Mouse (Mus musculus): ENCODE data around the gene Slc35f6.

- TF ChIP-seq CTCF (IDR thresholded peaks at IDR 0.05; ENCODE audit: insufficient read depth, low read length) (no peak), POLR2A (IDR thresholded peaks at IDR 0.05; ENCODE audit: borderline replicate concordance, extremely low read depth, low read depth, low read length) (no peak)
Measured at GRCm38 (mm10) chr5:30651554-30651953, 3.8 kb downstream of the Slc35f6 start.
